Mouse (Mus musculus): ENCODE results near the gene Pitpnc1.

DNA sequence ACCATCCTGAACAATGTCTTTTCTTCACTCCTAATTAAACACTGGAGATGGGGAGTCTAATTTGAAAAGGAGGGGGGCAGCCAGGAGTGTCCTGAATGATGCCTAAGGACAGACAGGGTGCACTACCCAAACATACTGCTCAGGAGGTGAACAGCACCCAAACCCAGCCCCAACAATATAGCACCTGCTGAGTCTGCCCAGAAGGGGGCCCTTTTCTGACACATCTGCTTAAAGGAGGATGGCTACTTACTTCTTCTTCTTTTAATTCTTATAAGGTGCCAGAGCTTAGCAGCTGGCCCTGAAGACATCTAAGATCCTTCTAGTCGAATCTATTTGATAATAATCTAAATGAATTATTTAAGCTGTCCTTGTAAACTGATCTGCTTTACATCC, 247.3 kb downstream of the Pitpnc1 start:
- TF ChIP-seq CTCF (IDR thresholded peaks at IDR 0.05; ENCODE audit: low read depth, low read length) (no peak), POLR2A (IDR thresholded peaks at IDR 0.05; ENCODE audit: extremely low read depth, insufficient read depth, low read length) (no peak)
